Mouse (Mus musculus) embryonic facial prominence, embryonic 15.5 days (tissue): ENCODE results near the gene Eipr1. TPM values are rescaled to one million over a fixed set of nuclear protein-coding genes. Genes with fewer than 3 reads are reported as not detected.

Experiments used
- ATAC-seq: fragments of 200-750 bp; cut with Nextera tagmentation; 2 replicates; pipeline ENCODE4 v1.8.0; 2017; ENCODE audit warnings: low read depth, moderate TSS enrichment; ENCODE audit not compliant: insufficient number of reproducible peaks, low FRiP score, low TSS enrichment
- H3K27ac ChIP-seq: fragments of 300-500 bp; sonication (generic); replicated peaks from 2 replicates; pipeline ENCODE4 v1.5.1; 2015; ENCODE audit warnings: mild to moderate bottlenecking, inconsistent platforms
- H3K27me3 ChIP-seq: fragments of 300-500 bp; sonication (generic); 2 replicates; pipeline ENCODE4 v1.6.1; 2015; ENCODE audit warnings: inconsistent platforms
- H3K36me3 ChIP-seq: fragments of 300-500 bp; sonication (generic); 2 replicates; pipeline ENCODE4 v1.6.1; 2015; ENCODE audit warnings: mild to moderate bottlenecking, inconsistent platforms
- H3K4me1 ChIP-seq: fragments of 300-500 bp; sonication (generic); 2 replicates; pipeline ENCODE4 v1.6.1; 2015; ENCODE audit warnings: inconsistent platforms
- H3K4me2 ChIP-seq: fragments of 300-500 bp; sonication (generic); replicated peaks from 2 replicates; pipeline ENCODE4 v1.6.1; 2015; ENCODE audit warnings: mild to moderate bottlenecking, inconsistent platforms
- H3K4me3 ChIP-seq: fragments of 300-500 bp; sonication (generic); replicated peaks from 2 replicates; pipeline ENCODE4 v1.5.1; 2015; ENCODE audit warnings: mild to moderate bottlenecking, inconsistent platforms
- H3K9ac ChIP-seq: fragments of 300-500 bp; sonication (generic); 2 replicates; pipeline ENCODE4 v1.6.1; 2015; ENCODE audit warnings: inconsistent platforms
- H3K9me3 ChIP-seq: fragments of 300-500 bp; sonication (generic); replicated peaks from 2 replicates; pipeline ENCODE4 v1.6.1; 2016; ENCODE audit warnings: inconsistent platforms
- WGBS: fragments of 180-500 bp; shearing (Covaris S2); methylation state at CpG from one replicate; pipeline ENCODE4 v1.1.7; 2015; 5-methylcytosine and 5-hydroxymethylcytosine counted together
- polyA plus RNA-seq: library from polyadenylated mRNA; unstranded; fragments of >200 nt; fragmentation: Nextera tagmentation; extraction: Ambion mirVana; gene quantifications from 2 replicates; pipeline ENCODE4 v1.2.1, GENCODE M21; 2015

Eipr1 gene
- polyA plus RNA-seq, 1 experiment from 2014 or later, result 31.5 TPM

- Histone ChIP-seq H3K4me1 (peaks cover 7% of the 10 kb centered on the region; the same call in 1 of the 2 replicates), H3K4me3 (no peak overlapping the region), H3K27me3 (no peaks in the 10 kb centered on the region), H3K9me3 (no peaks in the 10 kb centered on the region), H3K36me3 (peaks cover 4% of the 10 kb centered on the region; the same call in 1 of the 2 replicates), H3K4me2 (no peak overlapping the region), H3K27ac (no peak overlapping the region), H3K9ac (no peak overlapping the region)
- no peak for ATAC-seq
- WGBS, result 63% methylated on average over 5 of the region's 5 CpGs
Measured at GRCm38 (mm10) chr12:28860264-28860560, 108.6 kb downstream of the Eipr1 start.

GRCm38 (mm10) chr12:28863260-28863659, 111.7 kb downstream of the Eipr1 start:
- Histone ChIP-seq H3K9me3 (no peaks in the 10 kb centered on the region), H3K27me3 (no peaks in the 10 kb centered on the region), H3K4me3 (no peak overlapping the region), H3K36me3 (peaks cover 4% of the 10 kb centered on the region; the same call in 1 of the 2 replicates), H3K9ac (no peak overlapping the region), H3K27ac (no peak overlapping the region; the same call in 1 of the 2 replicates), H3K4me1 (peaks cover 10% of the 10 kb centered on the region), H3K4me2 (no peak overlapping the region)
- ATAC-seq, result 0 out of 2 replicates have a peak, but pooled peaks have one; percentile 43
- 60% methylated on average over 12 of the region's 12 CpGs for WGBS

- H3K9ac ChIP-seq, result no peak overlapping the region
- H3K4me2 ChIP-seq, result no peak overlapping the region
- H3K9me3 ChIP-seq, result no peaks in the 10 kb centered on the region
- H3K27me3 ChIP-seq, result no peaks in the 10 kb centered on the region
- H3K27ac ChIP-seq, result no peak overlapping the region
- WGBS, result 71% methylated on average over 1 of the region's 1 CpGs
- H3K36me3 ChIP-seq, result peaks cover 8% of the 10 kb centered on the region; the same call in 1 of the 2 replicates
- ATAC-seq, result no peak
- H3K4me3 ChIP-seq, result no peak overlapping the region
- H3K4me1 ChIP-seq, result peaks cover 10% of the 10 kb centered on the region
Measured at GRCm38 (mm10) chr12:28866121-28866520, 114.5 kb downstream of the Eipr1 start.

- Histone ChIP-seq H3K9ac (no peak overlapping the region), H3K27ac (no peak overlapping the region), H3K4me1 (peaks cover 3% of the 10 kb centered on the region; the same call in 1 of the 2 replicates), H3K9me3 (no peaks in the 10 kb centered on the region), H3K4me2 (no peak overlapping the region), H3K4me3 (no peak overlapping the region), H3K36me3 (peaks cover 8% of the 10 kb centered on the region; the same call in 1 of the 2 replicates), H3K27me3 (no peaks in the 10 kb centered on the region)
- 87% methylated on average over 4 of the region's 4 CpGs for WGBS
- ATAC-seq, result no peak
Measured at GRCm38 (mm10) chr12:28868794-28869193, 117.2 kb downstream of the Eipr1 start.

- H3K27me3 ChIP-seq, result no peaks in the 10 kb centered on the region
- WGBS, result 82% methylated on average over 12 of the region's 12 CpGs
- no peaks in the 10 kb centered on the region for H3K9me3 ChIP-seq
- H3K4me1 ChIP-seq, result no peaks in the 10 kb centered on the region
- no peak overlapping the region for H3K4me3 ChIP-seq
- H3K36me3 ChIP-seq, result 0 out of 2 replicates have a peak, but pooled peaks cover 4% of the 10 kb centered on the region
- ATAC-seq, result no peak
- no peak overlapping the region for H3K9ac ChIP-seq
- H3K4me2 ChIP-seq, result no peak overlapping the region
- H3K27ac ChIP-seq, result no peak overlapping the region
Measured at GRCm38 (mm10) chr12:28872271-28872670, 120.7 kb downstream of the Eipr1 start.

- WGBS, result 68% methylated on average over 8 of the region's 8 CpGs
- Histone ChIP-seq H3K9ac (no peak overlapping the region), H3K27me3 (no peaks in the 10 kb centered on the region), H3K4me2 (no peak overlapping the region), H3K4me1 (no peaks in the 10 kb centered on the region), H3K4me3 (no peak overlapping the region), H3K36me3 (no peaks in the 10 kb centered on the region), H3K27ac (no peak overlapping the region), H3K9me3 (no peaks in the 10 kb centered on the region)
- ATAC-seq, result no peak
Measured at GRCm38 (mm10) chr12:28874781-28875251, 123.2 kb downstream of the Eipr1 start.

GRCm38 (mm10) chr12:28875471-28875870, 123.9 kb downstream of the Eipr1 start:
- H3K36me3 ChIP-seq, result no peaks in the 10 kb centered on the region
- H3K4me1 ChIP-seq, result no peaks in the 10 kb centered on the region
- no peaks in the 10 kb centered on the region for H3K9me3 ChIP-seq
- no peak overlapping the region for H3K27ac ChIP-seq
- no peaks in the 10 kb centered on the region for H3K27me3 ChIP-seq
- no peak overlapping the region for H3K4me3 ChIP-seq
- no peak overlapping the region for H3K4me2 ChIP-seq
- H3K9ac ChIP-seq, result no peak overlapping the region
- ATAC-seq, result no peak
- 68% methylated on average over 8 of the region's 8 CpGs for WGBS

GRCm38 (mm10) chr12:28880471-28880870, 128.9 kb downstream of the Eipr1 start:
- Histone ChIP-seq H3K4me3 (no peak overlapping the region), H3K27ac (no peak overlapping the region), H3K9ac (no peak overlapping the region), H3K4me1 (no peaks in the 10 kb centered on the region), H3K27me3 (no peaks in the 10 kb centered on the region), H3K4me2 (no peak overlapping the region), H3K36me3 (no peaks in the 10 kb centered on the region), H3K9me3 (no peaks in the 10 kb centered on the region)
- ATAC-seq, result no peak

GRCm38 (mm10) chr12:28887712-28888111, 136.1 kb downstream of the Eipr1 start:
- H3K4me1 ChIP-seq, result no peaks in the 10 kb centered on the region
- no peak for ATAC-seq
- no peak overlapping the region for H3K4me2 ChIP-seq
- H3K27me3 ChIP-seq, result no peaks in the 10 kb centered on the region
- H3K9me3 ChIP-seq, result no peaks in the 10 kb centered on the region
- no peaks in the 10 kb centered on the region for H3K36me3 ChIP-seq
- H3K27ac ChIP-seq, result no peak overlapping the region
- 72% methylated on average over 6 of the region's 6 CpGs for WGBS
- H3K4me3 ChIP-seq, result no peak overlapping the region
- no peak overlapping the region for H3K9ac ChIP-seq

- Histone ChIP-seq H3K9ac (no peak overlapping the region), H3K27ac (no peak overlapping the region), H3K4me1 (no peaks in the 10 kb centered on the region), H3K27me3 (no peaks in the 10 kb centered on the region), H3K36me3 (no peaks in the 10 kb centered on the region), H3K9me3 (no peaks in the 10 kb centered on the region), H3K4me3 (no peak overlapping the region), H3K4me2 (no peak overlapping the region)
- ATAC-seq, result no peak
- 31% methylated on average over 7 of the region's 7 CpGs for WGBS
Measured at GRCm38 (mm10) chr12:28889068-28889674, 137.6 kb downstream of the Eipr1 start.

GRCm38 (mm10) chr12:28891523-28891922, 139.9 kb downstream of the Eipr1 start:
- no peaks in the 10 kb centered on the region for H3K27me3 ChIP-seq
- no peaks in the 10 kb centered on the region for H3K9me3 ChIP-seq
- no peak for ATAC-seq
- no peak overlapping the region for H3K9ac ChIP-seq
- H3K36me3 ChIP-seq, result no peaks in the 10 kb centered on the region
- 52% methylated on average over 5 of the region's 5 CpGs for WGBS
- H3K27ac ChIP-seq, result no peak overlapping the region
- no peak overlapping the region for H3K4me3 ChIP-seq
- H3K4me1 ChIP-seq, result no peaks in the 10 kb centered on the region
- no peak overlapping the region for H3K4me2 ChIP-seq

GRCm38 (mm10) chr12:28896577-28896976, 145.0 kb downstream of the Eipr1 start:
- no peak for ATAC-seq
- Histone ChIP-seq H3K36me3 (no peaks in the 10 kb centered on the region), H3K9ac (no peak overlapping the region), H3K9me3 (no peaks in the 10 kb centered on the region), H3K4me2 (no peak overlapping the region), H3K27ac (no peak overlapping the region), H3K4me1 (no peaks in the 10 kb centered on the region), H3K27me3 (no peaks in the 10 kb centered on the region), H3K4me3 (no peak overlapping the region)
- WGBS, result 80% methylated on average over 3 of the region's 3 CpGs
